Mouse (Mus musculus): Measurements from ENCODE around the gene Krt7. TPM values are rescaled to one million over a fixed set of nuclear protein-coding genes. Genes with fewer than 3 reads are reported as not detected.

Krt7 gene
- polyA plus RNA-seq, 1 experiment, result 50.9 TPM

DNA sequence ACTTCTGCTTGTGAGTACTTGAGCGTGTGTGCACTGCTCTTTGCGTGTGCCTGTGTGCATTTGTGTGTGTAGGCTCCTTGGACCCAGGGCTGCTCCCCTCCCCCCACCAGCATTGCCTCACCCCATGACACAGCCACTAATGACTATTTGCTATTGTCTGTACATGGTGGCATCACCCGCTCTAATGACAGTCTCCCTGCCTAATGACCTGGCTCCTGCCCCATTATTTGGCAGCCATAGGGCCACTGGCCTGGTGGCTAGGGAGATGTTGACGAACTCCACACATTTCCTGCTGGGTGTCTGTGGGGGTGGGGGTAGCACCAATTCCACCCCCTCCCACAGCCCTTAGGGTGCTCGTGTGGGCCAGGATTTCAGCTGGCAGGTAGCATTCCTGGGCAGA is 32.2 kb upstream of the Krt7 start:
- no peaks in the 10 kb centered on the region for H3K36me3 ChIP-seq (ENCODE audit: control insufficient read depth, insufficient read depth, low read length)
- DNase-seq, result no peak
- TF ChIP-seq CTCF (conservative IDR thresholded peaks at IDR 0.05; ENCODE audit: insufficient read depth, insufficient read length, low read depth, low read length), result no peak
- TF ChIP-seq POLR2A (IDR thresholded peaks at IDR 0.05; ENCODE audit: low read depth, low read length), result no peak
- H3K27ac ChIP-seq (ENCODE audit: insufficient read depth, low read depth, low read length), result no peak overlapping the region
- no peak overlapping the region for H3K4me3 ChIP-seq (ENCODE audit: insufficient read depth, low read depth, low read length)
- H3K27me3 ChIP-seq (replicated peaks; ENCODE audit: control insufficient read depth, insufficient read depth, low read length), result no peaks in the 10 kb centered on the region
- peaks cover 19% of the 10 kb centered on the region for H3K4me1 ChIP-seq (ENCODE audit: control insufficient read depth, insufficient read depth, low read length)
- WGBS, result 96% methylated on average over 5 of the region's 5 CpGs

DNA sequence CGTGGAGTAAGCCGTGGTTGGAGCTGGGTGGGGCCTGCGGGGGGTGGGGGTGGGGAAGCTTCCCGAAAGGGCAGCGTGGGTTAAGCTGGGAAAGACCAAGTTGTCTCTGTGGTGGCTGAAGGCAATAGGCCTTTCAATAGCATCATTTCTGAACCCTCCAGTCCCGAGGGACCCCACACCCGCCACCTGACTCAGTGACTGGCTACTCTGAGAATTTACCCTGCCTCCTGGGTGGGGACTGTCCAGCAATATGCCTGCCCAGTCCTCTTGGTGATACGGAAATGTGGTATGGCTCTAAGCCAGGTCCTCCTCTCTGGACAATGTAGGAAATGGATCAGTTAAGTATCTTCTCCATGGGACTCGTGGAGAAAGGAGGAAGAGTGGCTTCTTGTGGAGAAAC is 29.1 kb upstream of the Krt7 start:
- H3K27ac ChIP-seq (ENCODE audit: insufficient read depth, low read depth, low read length), result no peak overlapping the region
- peak; percentile 79 for DNase-seq
- 58% methylated on average over 9 of the region's 9 CpGs for WGBS
- peaks cover 5% of the 10 kb centered on the region for H3K4me1 ChIP-seq (ENCODE audit: control insufficient read depth, insufficient read depth, low read length)
- no peaks in the 10 kb centered on the region for H3K36me3 ChIP-seq (ENCODE audit: control insufficient read depth, insufficient read depth, low read length)
- no peak overlapping the region for H3K4me3 ChIP-seq (ENCODE audit: insufficient read depth, low read depth, low read length)
- TF ChIP-seq POLR2A (IDR thresholded peaks at IDR 0.05; ENCODE audit: low read depth, low read length) (no peak), CTCF (conservative IDR thresholded peaks at IDR 0.05; ENCODE audit: insufficient read depth, insufficient read length, low read depth, low read length) (no peak)
- H3K27me3 ChIP-seq (replicated peaks; ENCODE audit: control insufficient read depth, insufficient read depth, low read length), result no peaks in the 10 kb centered on the region

DNA sequence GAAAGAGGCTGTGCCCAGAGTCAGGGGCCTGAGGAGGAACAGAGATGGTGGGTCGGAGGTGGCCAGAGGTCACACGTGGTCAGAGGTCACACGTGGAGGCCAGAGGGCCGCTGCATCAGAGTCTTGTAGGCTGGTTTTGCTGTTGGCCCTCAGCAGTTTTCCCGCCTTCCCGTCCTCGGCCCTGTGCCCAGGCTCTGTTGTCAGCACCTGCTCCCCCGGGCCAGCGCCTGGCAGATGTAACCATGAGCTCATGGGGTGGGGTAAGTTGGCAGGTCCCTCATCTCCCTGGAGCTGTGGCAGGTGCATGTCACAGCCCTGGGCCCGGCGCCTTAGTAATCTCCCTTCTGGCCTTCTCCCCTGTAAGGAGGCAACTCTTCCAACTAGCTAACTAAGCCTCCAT is 28.0 kb upstream of the Krt7 start:
- no peak overlapping the region for H3K27ac ChIP-seq (ENCODE audit: insufficient read depth, low read depth, low read length)
- 89% methylated on average over 11 of the region's 11 CpGs for WGBS
- DNase-seq, result no peak
- no peaks in the 10 kb centered on the region for H3K4me1 ChIP-seq (ENCODE audit: control insufficient read depth, insufficient read depth, low read length)
- TF ChIP-seq CTCF (conservative IDR thresholded peaks at IDR 0.05; ENCODE audit: insufficient read depth, insufficient read length, low read depth, low read length) (no peak), POLR2A (IDR thresholded peaks at IDR 0.05; ENCODE audit: low read depth, low read length) (no peak)
- H3K27me3 ChIP-seq (replicated peaks; ENCODE audit: control insufficient read depth, insufficient read depth, low read length), result no peaks in the 10 kb centered on the region
- H3K36me3 ChIP-seq (ENCODE audit: control insufficient read depth, insufficient read depth, low read length), result no peaks in the 10 kb centered on the region
- H3K4me3 ChIP-seq (ENCODE audit: insufficient read depth, low read depth, low read length), result no peak overlapping the region

DNA sequence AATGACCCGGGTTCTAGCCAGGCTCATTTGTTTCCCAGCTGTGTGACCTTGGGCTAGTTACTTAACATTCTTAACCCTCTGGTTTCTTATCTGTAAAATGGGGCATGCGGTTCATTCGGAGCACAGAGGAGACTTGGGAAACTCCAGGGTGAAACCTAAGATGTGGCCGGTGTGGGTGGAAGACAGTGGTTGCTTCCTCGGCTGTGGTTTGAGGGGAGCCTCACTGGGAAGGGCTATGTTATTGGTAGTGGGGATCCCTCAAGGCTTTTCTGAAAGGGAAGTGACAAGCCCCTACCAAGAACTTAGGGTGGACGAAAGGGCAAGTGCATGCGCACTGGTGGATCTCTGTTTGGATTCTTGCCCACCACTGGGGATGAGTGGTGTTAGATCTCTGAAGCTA is 26.2 kb upstream of the Krt7 start:
- H3K4me1 ChIP-seq (ENCODE audit: control insufficient read depth, insufficient read depth, low read length), result no peaks in the 10 kb centered on the region
- WGBS, result 68% methylated on average over 7 of the region's 7 CpGs
- no peak for DNase-seq
- H3K27me3 ChIP-seq (replicated peaks; ENCODE audit: control insufficient read depth, insufficient read depth, low read length), result no peaks in the 10 kb centered on the region
- no peak for TF ChIP-seq POLR2A (IDR thresholded peaks at IDR 0.05; ENCODE audit: low read depth, low read length)
- no peak for TF ChIP-seq CTCF (conservative IDR thresholded peaks at IDR 0.05; ENCODE audit: insufficient read depth, insufficient read length, low read depth, low read length)
- no peak overlapping the region for H3K4me3 ChIP-seq (ENCODE audit: insufficient read depth, low read depth, low read length)
- no peaks in the 10 kb centered on the region for H3K36me3 ChIP-seq (ENCODE audit: control insufficient read depth, insufficient read depth, low read length)
- no peak overlapping the region for H3K27ac ChIP-seq (ENCODE audit: insufficient read depth, low read depth, low read length)

- H3K27ac ChIP-seq (ENCODE audit: insufficient read depth, low read depth, low read length), result no peak overlapping the region
- H3K4me1 ChIP-seq (ENCODE audit: control insufficient read depth, insufficient read depth, low read length), result no peaks in the 10 kb centered on the region
- no peaks in the 10 kb centered on the region for H3K27me3 ChIP-seq (replicated peaks; ENCODE audit: control insufficient read depth, insufficient read depth, low read length)
- no peak for DNase-seq
- H3K36me3 ChIP-seq (ENCODE audit: control insufficient read depth, insufficient read depth, low read length), result no peaks in the 10 kb centered on the region
- no peak for TF ChIP-seq POLR2A (IDR thresholded peaks at IDR 0.05; ENCODE audit: low read depth, low read length)
- no peak for TF ChIP-seq CTCF (conservative IDR thresholded peaks at IDR 0.05; ENCODE audit: insufficient read depth, insufficient read length, low read depth, low read length)
- no peak overlapping the region for H3K4me3 ChIP-seq (ENCODE audit: insufficient read depth, low read depth, low read length)
- 85% methylated on average over 6 of the region's 6 CpGs for WGBS
Observed at GRCm38 (mm10) chr15:101385064-101385463, 25.8 kb upstream of the Krt7 start.

- no peak overlapping the region for H3K27ac ChIP-seq (ENCODE audit: insufficient read depth, low read depth, low read length)
- no peak for TF ChIP-seq POLR2A (IDR thresholded peaks at IDR 0.05; ENCODE audit: low read depth, low read length)
- TF ChIP-seq CTCF (conservative IDR thresholded peaks at IDR 0.05; ENCODE audit: insufficient read depth, insufficient read length, low read depth, low read length), result peak; percentile 71; the same call in 1 of the 2 replicates
- H3K27me3 ChIP-seq (replicated peaks; ENCODE audit: control insufficient read depth, insufficient read depth, low read length), result no peaks in the 10 kb centered on the region
- DNase-seq, result peak; percentile 61
- no peak overlapping the region for H3K4me3 ChIP-seq (ENCODE audit: insufficient read depth, low read depth, low read length)
- 67% methylated on average over 3 of the region's 3 CpGs for WGBS
- no peaks in the 10 kb centered on the region for H3K4me1 ChIP-seq (ENCODE audit: control insufficient read depth, insufficient read depth, low read length)
- no peaks in the 10 kb centered on the region for H3K36me3 ChIP-seq (ENCODE audit: control insufficient read depth, insufficient read depth, low read length)
Observed at GRCm38 (mm10) chr15:101387176-101387575, 23.7 kb upstream of the Krt7 start.

DNA sequence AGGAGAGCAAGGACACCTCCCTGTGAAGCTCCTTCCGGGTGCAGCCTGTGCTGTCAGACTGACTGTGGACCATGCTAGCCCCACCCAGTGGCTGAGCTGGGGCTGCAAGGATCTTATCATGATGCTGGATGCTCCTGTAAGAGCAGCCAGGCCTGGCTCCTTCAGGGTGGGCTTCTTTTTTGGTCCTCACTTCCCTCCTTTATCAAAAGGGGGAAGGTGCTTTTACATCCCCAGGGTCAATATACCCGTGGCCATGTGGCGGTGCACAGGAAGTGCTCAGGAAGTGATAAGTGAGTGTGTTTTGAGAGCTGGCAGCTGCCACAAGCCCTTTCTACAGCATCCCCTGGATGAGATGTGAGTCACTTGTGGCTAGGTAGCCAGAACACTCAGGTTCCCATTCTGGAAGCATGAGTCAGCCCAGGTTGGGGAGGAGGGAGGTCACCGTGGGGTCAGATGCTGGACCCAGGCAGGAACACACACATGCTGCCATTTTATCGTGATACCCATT is 22.8 kb upstream of the Krt7 start:
- H3K4me1 ChIP-seq (ENCODE audit: control insufficient read depth, insufficient read depth, low read length), result no peaks in the 10 kb centered on the region
- H3K36me3 ChIP-seq (ENCODE audit: control insufficient read depth, insufficient read depth, low read length), result no peaks in the 10 kb centered on the region
- 47% methylated on average over 5 of the region's 5 CpGs for WGBS
- TF ChIP-seq POLR2A (IDR thresholded peaks at IDR 0.05; ENCODE audit: low read depth, low read length), result no peak
- peak; percentile 40; the same call in 1 of the 2 replicates for TF ChIP-seq CTCF (conservative IDR thresholded peaks at IDR 0.05; ENCODE audit: insufficient read depth, insufficient read length, low read depth, low read length)
- H3K27ac ChIP-seq (ENCODE audit: insufficient read depth, low read depth, low read length), result no peak overlapping the region
- H3K4me3 ChIP-seq (ENCODE audit: insufficient read depth, low read depth, low read length), result no peak overlapping the region
- DNase-seq, result peak; percentile 42
- H3K27me3 ChIP-seq (replicated peaks; ENCODE audit: control insufficient read depth, insufficient read depth, low read length), result no peaks in the 10 kb centered on the region
